Mouse (Mus musculus): ENCODE measurements around the gene Angptl2.

- TF ChIP-seq EP300 (IDR thresholded peaks at IDR 0.05; ENCODE audit: insufficient read depth, low read depth, low read length) (no peak), CTCF (IDR thresholded peaks at IDR 0.05; ENCODE audit: low read depth, low read length) (no peak), POLR2A (IDR thresholded peaks at IDR 0.05; ENCODE audit: insufficient read depth, low read length) (no peak)
Measured at GRCm38 (mm10) chr2:33267075-33267474, 51.2 kb downstream of the Angptl2 start.

Data from ES-Bruce4 (cell line).